Mouse (Mus musculus) lung, adult 2 months (tissue): ENCODE data around the gene Esrrg.

Source experiments
- CTCF ChIP-seq: fragments of 200-500 bp; IDR thresholded peaks from 2 replicates; pipeline ENCODE4 v1.5.1; 2011; ENCODE audit warnings: mild to moderate bottlenecking, low read length, control low read depth; ENCODE audit not compliant: insufficient read depth
- POLR2A ChIP-seq: fragments of 200-500 bp; IDR thresholded peaks from 2 replicates; pipeline ENCODE4 v1.6.1; 2011; ENCODE audit warnings: low read depth, mild to moderate bottlenecking, control low read depth, low read length, borderline replicate concordance; ENCODE audit errors: extremely low read depth

DNA sequence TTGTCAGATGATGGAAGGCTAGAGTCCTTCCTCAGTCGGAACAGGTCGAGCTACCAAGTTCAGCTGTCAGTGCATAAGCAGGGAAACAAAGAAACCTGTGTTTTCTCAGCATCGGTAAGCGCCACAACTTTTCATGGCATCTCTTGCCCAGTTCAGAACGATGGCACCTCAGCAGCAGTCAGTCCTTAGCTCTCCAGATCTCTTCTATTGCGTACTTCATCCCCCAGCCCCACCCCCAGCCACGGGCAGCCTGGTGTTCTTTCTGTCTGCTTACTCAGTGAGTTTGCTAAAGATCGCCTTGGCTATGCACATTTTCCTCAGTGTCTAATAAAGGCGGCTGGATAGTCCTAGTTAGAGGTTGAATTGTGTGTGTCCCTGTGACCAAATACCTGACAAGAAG is 113.4 kb downstream of the Esrrg start:
- no peak for TF ChIP-seq CTCF
- no peak for TF ChIP-seq POLR2A
